Mouse (Mus musculus) CH12.LX (cell line): ENCODE data around the gene Brwd3. TPM values are rescaled to one million over a fixed set of nuclear protein-coding genes. Genes with fewer than 3 reads are reported as not detected.

Experiments
- DNase-seq: peaks from one replicate; pipeline ENCODE4 v3.0.0-alpha.2; 2013; ENCODE audit errors: extremely low read depth
- H3K27ac ChIP-seq: 2 replicates; pipeline ENCODE4 v1.5.1; 2012; ENCODE audit warnings: low read depth, mild to moderate bottlenecking, control low read depth, moderate library complexity; ENCODE audit not compliant: insufficient read depth
- H3K27me3 ChIP-seq: replicated peaks from 2 replicates; pipeline ENCODE3; 2012; ENCODE audit warnings: inconsistent platforms
- H3K36me3 ChIP-seq, 2 experiments: replicated peaks in 1 of 2; 2 replicates each; pipeline versions ENCODE3 to v1.6.1; 2012; ENCODE audit warnings: inconsistent platforms in 1 of 2, low read length in 1 of 2, mild to moderate bottlenecking in 1 of 2, mixed read lengths in 1 of 2, moderate library complexity in 1 of 2; ENCODE audit not compliant: control insufficient read depth in 1 of 2, insufficient read depth in 1 of 2
- H3K4me1 ChIP-seq, 2 experiments: 2 replicates each; pipeline ENCODE4 v1.6.1; 2012; ENCODE audit warnings: inconsistent platforms in 1 of 2, moderate library complexity in 1 of 2; ENCODE audit not compliant: insufficient read depth in 2 of 2, control insufficient read depth in 1 of 2
- H3K4me2 ChIP-seq: 2 replicates; pipeline ENCODE4 v1.6.1; 2012; ENCODE audit warnings: low read depth, mild to moderate bottlenecking, control low read depth; ENCODE audit not compliant: poor library complexity, insufficient read depth, severe bottlenecking
- H3K4me3 ChIP-seq, 3 experiments: fragments of 150-350 bp in 1 of 3; sonication (generic) in 1 of 3; replicated peaks in 1 of 3; 2 replicates each; pipeline versions ENCODE3 to v1.5.1; 2011 to 2012; ENCODE audit warnings: low read depth in 2 of 3, low read length in 2 of 3, mild to moderate bottlenecking in 2 of 3, moderate library complexity in 2 of 3, control low read depth in 1 of 3, improper control_type of control experiment in 1 of 3, inconsistent platforms in 1 of 3, mixed read lengths in 1 of 3; ENCODE audit not compliant: poor library complexity in 1 of 3
- H3K79me2 ChIP-seq: replicated peaks from 2 replicates; pipeline ENCODE4 v1.6.1; 2012; ENCODE audit warnings: mild to moderate bottlenecking, moderate library complexity; ENCODE audit not compliant: control insufficient read depth, poor library complexity, insufficient read depth, severe bottlenecking; ENCODE audit errors: extremely low read depth
- H3K9ac ChIP-seq: 2 replicates; pipeline ENCODE4 v1.6.1; 2012; ENCODE audit warnings: low read depth, mild to moderate bottlenecking, control low read depth, moderate library complexity; ENCODE audit not compliant: insufficient read depth
- H3K9me3 ChIP-seq: replicated peaks from 2 replicates; pipeline ENCODE3; 2012; ENCODE audit warnings: low read length, inconsistent platforms, mixed read lengths
- BHLHE40 ChIP-seq: IDR thresholded peaks from 2 replicates; pipeline ENCODE4 v1.6.1; 2011; ENCODE audit warnings: mild to moderate bottlenecking, low read depth, low read length, improper control_type of control experiment
- CTCF ChIP-seq, 2 experiments: IDR thresholded peaks in 1 of 2; conservative IDR thresholded peaks in 1 of 2; 2 replicates each; pipeline ENCODE4 v1.5.1; 2011 to 2012; ENCODE audit warnings: low read depth in 2 of 2, low read length in 2 of 2, improper control_type of control experiment in 1 of 2, inconsistent platforms in 1 of 2, mild to moderate bottlenecking in 1 of 2, moderate library complexity in 1 of 2
- ELF1 ChIP-seq: IDR thresholded peaks from 2 replicates; pipeline ENCODE4 v1.6.1; 2014; ENCODE audit warnings: low read depth, mild to moderate bottlenecking, inconsistent platforms, low read length, improper control_type of control experiment
- EP300 ChIP-seq: IDR thresholded peaks from 2 replicates; pipeline ENCODE4 v1.6.1; 2011; ENCODE audit warnings: low read length, improper control_type of control experiment
- GABPA ChIP-seq: IDR thresholded peaks from 2 replicates; pipeline ENCODE4 v1.6.1; 2012; ENCODE audit warnings: low read depth, low read length, improper control_type of control experiment, inconsistent platforms; ENCODE audit not compliant: insufficient replicate concordance
- HCFC1 ChIP-seq: IDR thresholded peaks from 2 replicates; pipeline ENCODE4 v1.6.1; 2012; ENCODE audit warnings: low read depth, mild to moderate bottlenecking, inconsistent platforms, low read length, improper control_type of control experiment
- IRF4 ChIP-seq: IDR thresholded peaks from 2 replicates; pipeline ENCODE4 v1.6.1; 2014; ENCODE audit warnings: low read depth, mild to moderate bottlenecking, inconsistent platforms, low read length, improper control_type of control experiment
- JUN ChIP-seq: IDR thresholded peaks from 2 replicates; pipeline ENCODE4 v1.6.1; 2011; ENCODE audit warnings: low read depth, mild to moderate bottlenecking, low read length, improper control_type of control experiment, moderate library complexity; ENCODE audit not compliant: insufficient read depth
- MEF2A ChIP-seq: IDR thresholded peaks from 2 replicates; pipeline ENCODE4 v1.6.1; 2014; ENCODE audit warnings: low read depth, mild to moderate bottlenecking, inconsistent platforms, low read length, improper control_type of control experiment, borderline replicate concordance
- NELFE ChIP-seq: IDR thresholded peaks from 2 replicates; pipeline ENCODE4 v1.6.1; 2011; ENCODE audit warnings: low read depth, low read length, improper control_type of control experiment
- PAX5 ChIP-seq: IDR thresholded peaks from 2 replicates; pipeline ENCODE4 v1.6.1; 2012; ENCODE audit warnings: low read length, inconsistent platforms, mixed read lengths
- POLR2A ChIP-seq: IDR thresholded peaks from 2 replicates; pipeline ENCODE4 v1.6.1; 2011; ENCODE audit warnings: low read depth, mild to moderate bottlenecking, improper control_type of control experiment, low read length
- RCOR1 ChIP-seq: conservative IDR thresholded peaks from 2 replicates; pipeline ENCODE4 v1.6.1; 2012; ENCODE audit warnings: low read depth, mild to moderate bottlenecking, inconsistent platforms, low read length, improper control_type of control experiment
- SMC3 ChIP-seq: IDR thresholded peaks from 2 replicates; pipeline ENCODE4 v1.6.1; 2011; ENCODE audit warnings: low read depth, low read length, improper control_type of control experiment
- TBP ChIP-seq: conservative IDR thresholded peaks from 2 replicates; pipeline ENCODE4 v1.6.1; 2011; ENCODE audit warnings: low read depth, low read length, improper control_type of control experiment
- TCF12 ChIP-seq: IDR thresholded peaks from 2 replicates; pipeline ENCODE4 v1.6.1; 2014; ENCODE audit warnings: low read depth, mild to moderate bottlenecking, inconsistent platforms, low read length, improper control_type of control experiment
- ZMIZ1 ChIP-seq: IDR thresholded peaks from 2 replicates; pipeline ENCODE4 v1.6.1; 2012; ENCODE audit warnings: low read depth, mild to moderate bottlenecking, inconsistent platforms, low read length, improper control_type of control experiment
- ZNF384 ChIP-seq: IDR thresholded peaks from 2 replicates; pipeline ENCODE4 v1.6.1; 2012; ENCODE audit warnings: low read depth, low read length, improper control_type of control experiment, inconsistent platforms
- dilution Hi-C: fragments of 300-500 bp; cut with MboI; formaldehyde crosslinking; loops from 2 replicates; pipeline ENCODE4 v1.14.3; 2020; ENCODE audit warnings: low sequenced_read_pairs; ENCODE audit not compliant: extremely low pct_unique_long_range_greater_than_20kb, extremely low pct_ligation_motif_present
- in situ Hi-C: fragments of 300-500 bp; cut with MboI; formaldehyde crosslinking; loops from 3 replicates; pipeline ENCODE4 v1.14.3; 2019; ENCODE audit warnings: low sequenced_read_pairs, low pct_ligation_motif_present, low pct_unique_long_range_greater_than_20kb, mixed read lengths
- polyA plus RNA-seq: library from polyadenylated mRNA; unstranded; fragments of >175 nt; gene quantifications from 2 replicates; pipeline ENCODE4 v1.2.1, GENCODE M21; 2012; ENCODE audit warnings: low read depth; ENCODE audit not compliant: insufficient read length
- total RNA-seq, 2 experiments: library from RNA; depleted of rRNA; stranded (reverse); fragments of 300-350 nt in 1 of 2; fragments of >200 nt in 1 of 2; gene quantifications; 2 replicates each; pipeline ENCODE4 v1.2.3; 2012 to 2014

Gene Brwd3
- total RNA-seq (2012; rRNA removed) = 3.3 and 4.2 TPM in 2 replicates
- 3.0 and 3.3 TPM in 2 replicates for total RNA-seq (2014; rRNA removed)
- polyA plus RNA-seq = 5.4 and 5.8 TPM in 2 replicates

DNA sequence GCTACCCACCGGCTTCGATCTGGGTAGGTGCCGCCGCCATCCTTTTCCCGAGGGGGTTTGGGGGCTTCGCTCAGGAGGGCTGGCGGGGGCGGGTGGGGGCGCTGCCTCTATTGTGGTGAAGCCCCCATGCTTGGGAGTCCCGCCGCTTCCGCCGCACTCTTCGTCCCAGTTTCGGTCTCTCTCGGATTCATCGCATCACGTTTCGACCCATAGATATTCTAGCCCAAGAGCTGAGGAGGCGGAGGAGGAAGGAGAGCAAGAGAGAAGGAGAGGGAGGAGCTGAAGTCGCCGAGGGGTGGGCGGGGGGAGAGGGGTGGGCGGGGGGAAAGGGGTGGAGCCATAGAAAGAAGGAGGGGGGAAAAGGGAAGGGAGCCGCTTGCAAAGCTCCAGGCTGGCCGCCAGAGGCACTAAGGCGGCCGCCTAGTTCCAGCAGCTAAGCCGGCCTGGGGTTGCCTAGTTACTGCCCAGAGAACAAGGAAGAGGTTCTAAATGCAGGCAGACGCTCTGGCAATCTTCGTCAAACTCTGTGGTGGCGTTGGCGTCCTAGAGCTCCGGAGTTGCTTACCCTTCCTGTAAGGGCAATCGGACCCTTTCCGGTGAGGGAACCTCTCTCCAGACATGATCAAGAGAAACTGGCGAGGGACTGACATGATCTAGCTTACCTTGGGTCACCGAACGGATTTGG is at the start of gene Brwd3:
Gene Brwd3, minus strand, starts transcription at position 283 of the 685 bp plus-strand sequence.
- Histone ChIP-seq H3K27ac (peak within 1 kb of the TSS; percentile 42; the same call in 1 of the 2 replicates), H3K27me3 (no peaks in the 10 kb centered on the region), H3K9me3 (no peaks in the 10 kb centered on the region), H3K4me1 (no peaks in the 10 kb centered on the region), H3K36me3 (peaks cover 0 to 3% of the 10 kb centered on the region in 2 experiments), H3K4me2 (peak within 1 kb of the TSS; percentile 44; the same call in 1 of the 2 replicates), H3K79me2 (peaks cover 4% of the 10 kb centered on the region), H3K9ac (peak within 1 kb of the TSS; percentile 95), H3K4me3 (peak within 1 kb of the TSS; percentile 63 to 95 (median 72))
- in situ Hi-C loops = no loop called here
- no peak for TF ChIP-seq ZNF384
- TF ChIP-seq MEF2A = peak; percentile 18; the same call in 1 of the 2 replicates
- peak; percentile 73 for TF ChIP-seq POLR2A
- TF ChIP-seq EP300 = no peak
- TF ChIP-seq TBP = peak; percentile 73
- 0 out of 2 replicates have a peak, but pooled peaks have one; percentile 40 for TF ChIP-seq TCF12
- no peak; the same call in 1 of the 2 replicates for TF ChIP-seq BHLHE40
- TF ChIP-seq HCFC1 = peak; percentile 81
- 0 out of 2 replicates have a peak, but pooled peaks have one; percentile 27 for TF ChIP-seq NELFE
- TF ChIP-seq ELF1 = peak; percentile 93
- TF ChIP-seq CTCF (conservative IDR thresholded peaks at IDR 0.05 in 1 of 2, IDR thresholded peaks at IDR 0.05 in 1 of 2; ENCODE audit: low read depth in 2 of 2, low read length in 2 of 2) = peak in 1 of 2 experiments; percentile 24; a peak in 1 of 4 replicates
- dilution Hi-C loops = no loop called here
- DNase-seq = peak; percentile 90

DNA sequence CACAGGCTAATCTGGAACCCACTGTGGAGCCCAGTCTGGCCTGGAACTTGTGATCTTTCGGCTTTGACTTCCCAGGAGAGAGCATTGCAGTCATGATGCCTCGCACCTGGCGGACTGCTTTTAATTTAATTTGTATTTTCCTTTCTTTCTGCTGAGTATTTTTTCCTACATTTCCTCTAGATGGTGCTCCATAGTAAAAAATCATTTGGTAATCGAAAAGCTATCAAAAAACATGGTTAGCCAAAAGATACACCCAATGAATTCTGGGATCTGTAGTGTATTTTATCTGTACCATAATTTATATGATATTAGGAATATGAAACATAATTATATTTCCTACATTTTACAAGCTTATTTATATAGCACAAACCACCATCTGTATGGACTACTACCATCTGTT is 28.5 kb upstream of the Brwd3 start:
- no peak overlapping the region for H3K9ac ChIP-seq
- H3K27ac ChIP-seq = no peak overlapping the region
- no peaks in the 10 kb centered on the region for H3K36me3 ChIP-seq
- H3K4me3 ChIP-seq = no peak overlapping the region
- H3K9me3 ChIP-seq = no peaks in the 10 kb centered on the region
- no peaks in the 10 kb centered on the region for H3K79me2 ChIP-seq
- dilution Hi-C loops = no loop called here
- TF ChIP-seq PAX5 = no peak
- no peak for TF ChIP-seq MEF2A
- no peak for TF ChIP-seq BHLHE40
- no peak for TF ChIP-seq ZNF384
- no peak for TF ChIP-seq GABPA
- TF ChIP-seq RCOR1 = no peak
- TF ChIP-seq SMC3 = no peak
- no peak for TF ChIP-seq ZMIZ1
- no peak for TF ChIP-seq JUN
- no peak for TF ChIP-seq IRF4
- TF ChIP-seq NELFE = no peak
- no peak overlapping the region for H3K4me2 ChIP-seq
- in situ Hi-C loops = no loop called here
- H3K27me3 ChIP-seq = no peaks in the 10 kb centered on the region
- no peak for DNase-seq
- H3K4me1 ChIP-seq = no peaks in the 10 kb centered on the region
